Mouse (Mus musculus): ENCODE measurements around the gene Bag5. TPM values are rescaled to one million over a fixed set of nuclear protein-coding genes. Genes with fewer than 3 reads are reported as not detected.

Bag5 gene
- 34.8 and 36.2 TPM in 2 replicates for total RNA-seq (2021)
- long read RNA-seq, transcript Bag5-201 (2 exons, 2,139 nt) = major isoform, 56 of 72 reads
- long read RNA-seq, transcript Bag5-202 (2 exons, 1,852 nt) = minor isoform, 7 of 72 reads
- long read RNA-seq, partial matches to known transcripts = 0 of 72 reads
- long read RNA-seq, other reads (novel, unspliced or antisense) = 9 of 72 reads

DNA sequence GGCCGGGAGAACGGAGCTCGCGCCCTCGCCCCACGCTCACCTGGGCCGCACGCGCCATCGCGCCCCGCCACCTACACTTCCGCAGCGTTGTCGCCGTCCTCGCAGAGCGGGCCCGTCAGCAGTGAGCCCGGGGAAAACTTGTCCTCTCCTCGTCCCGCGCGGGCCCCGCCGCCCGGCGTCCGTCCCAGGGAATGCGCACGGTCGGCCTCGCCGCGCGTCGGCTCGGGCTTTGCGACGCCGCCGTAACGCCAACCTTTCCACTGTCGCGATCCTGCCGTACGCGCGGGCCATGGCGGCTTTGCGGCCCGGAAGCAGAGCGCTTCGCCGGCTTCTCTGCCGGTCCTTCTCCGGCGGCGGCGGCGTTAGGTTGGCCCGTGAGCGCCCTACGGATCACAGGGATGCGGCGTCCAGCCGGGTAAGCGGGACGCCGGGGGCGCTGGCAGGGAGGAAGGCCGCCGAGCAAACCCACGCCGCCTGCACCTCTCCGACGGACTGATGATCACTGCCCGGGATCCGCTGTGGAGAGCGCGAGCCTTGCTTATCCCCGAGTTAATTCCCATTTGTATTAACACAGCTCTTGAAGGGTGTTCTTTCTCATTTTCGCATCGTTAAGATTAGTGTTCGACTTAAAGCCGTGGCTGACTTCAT is at the start of gene Bag5, which contains the start of gene Apopt1:
Gene Bag5, minus strand, starts transcription at position 254 of the 648 bp plus-strand sequence.
Gene Apopt1, plus strand, starts transcription at position 258 of the 648 bp plus-strand sequence.
- peak; percentile 90 for DNase-seq

GRCm38 (mm10) chr12:111760306-111760908 is 47.4 kb upstream of the Bag5 start:
- no peak for DNase-seq

DNA sequence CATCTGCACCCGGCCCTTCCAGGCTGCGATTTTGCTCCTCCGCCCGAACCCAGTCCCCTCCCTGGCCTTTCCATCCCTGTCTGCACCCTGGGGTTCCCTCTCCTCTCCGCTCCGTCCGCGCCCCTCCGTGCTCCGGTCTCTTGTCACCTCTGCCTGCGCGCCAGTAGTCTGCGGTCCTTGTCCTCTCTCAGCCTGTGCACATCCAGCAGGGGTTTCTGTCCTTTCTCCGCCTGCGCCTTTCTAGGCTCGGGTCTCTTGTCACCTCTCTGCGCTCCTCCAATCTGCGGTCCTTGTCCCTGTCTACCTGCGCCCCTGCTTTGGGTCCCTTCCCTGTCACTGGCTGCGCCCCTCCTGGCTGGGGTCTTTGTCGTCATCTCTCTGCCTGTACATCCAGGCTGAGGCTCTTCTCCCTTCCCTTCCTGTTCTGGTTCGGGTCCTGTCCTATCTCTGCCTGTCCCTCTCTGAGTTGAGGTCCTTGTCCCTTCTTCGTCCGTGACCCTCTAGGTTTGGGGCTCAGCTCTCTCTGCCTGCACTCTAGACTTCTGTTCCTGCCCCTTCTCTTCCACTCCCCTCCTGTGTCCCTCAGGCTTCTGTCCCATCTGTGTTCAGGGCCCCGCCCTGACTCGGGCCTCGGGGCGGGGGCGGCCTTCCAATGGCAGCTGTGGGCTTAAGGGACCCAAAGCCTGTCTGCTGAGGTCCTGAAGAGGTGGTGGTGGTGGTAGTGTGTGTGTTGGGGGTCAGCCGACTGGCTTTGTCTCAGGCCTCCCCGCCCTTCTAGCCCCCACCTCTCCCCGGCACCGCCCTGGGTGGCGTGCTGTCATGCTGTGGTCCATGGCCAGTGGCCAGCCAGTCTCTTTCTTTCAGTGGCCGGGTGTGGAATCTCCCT is 46.4 kb upstream of the Bag5 start:
- peak; percentile 61 for DNase-seq

GRCm38 (mm10) chr12:111758381-111759175 is 45.5 kb upstream of the Bag5 start, which contains the start of gene Klc1:
Gene Klc1 (plus strand): TSS chr12:111758849.
- DNase-seq = peak; percentile 83

GRCm38 (mm10) chr12:111757561-111758325 is 44.7 kb upstream of the Bag5 start:
- DNase-seq = no peak

DNA sequence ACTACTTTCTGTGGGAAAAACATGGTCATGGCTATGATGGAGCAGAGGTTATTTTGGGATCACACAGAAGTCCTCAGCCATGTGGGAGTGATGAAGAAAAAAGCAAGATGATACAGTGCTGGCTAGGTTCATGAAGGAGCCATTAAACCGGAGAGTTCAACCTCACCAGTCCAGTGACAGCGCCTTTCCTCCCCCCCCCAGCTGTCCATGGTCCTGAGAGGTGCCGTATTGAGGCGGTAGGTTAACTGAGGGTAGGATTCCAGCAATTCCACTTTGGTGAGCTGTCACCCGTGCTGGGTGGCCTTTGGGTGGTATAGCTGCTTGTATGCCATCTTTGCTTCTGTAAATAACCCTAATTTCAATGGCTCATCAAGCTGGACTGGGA is 43.6 kb upstream of the Bag5 start:
- DNase-seq = no peak

DNA sequence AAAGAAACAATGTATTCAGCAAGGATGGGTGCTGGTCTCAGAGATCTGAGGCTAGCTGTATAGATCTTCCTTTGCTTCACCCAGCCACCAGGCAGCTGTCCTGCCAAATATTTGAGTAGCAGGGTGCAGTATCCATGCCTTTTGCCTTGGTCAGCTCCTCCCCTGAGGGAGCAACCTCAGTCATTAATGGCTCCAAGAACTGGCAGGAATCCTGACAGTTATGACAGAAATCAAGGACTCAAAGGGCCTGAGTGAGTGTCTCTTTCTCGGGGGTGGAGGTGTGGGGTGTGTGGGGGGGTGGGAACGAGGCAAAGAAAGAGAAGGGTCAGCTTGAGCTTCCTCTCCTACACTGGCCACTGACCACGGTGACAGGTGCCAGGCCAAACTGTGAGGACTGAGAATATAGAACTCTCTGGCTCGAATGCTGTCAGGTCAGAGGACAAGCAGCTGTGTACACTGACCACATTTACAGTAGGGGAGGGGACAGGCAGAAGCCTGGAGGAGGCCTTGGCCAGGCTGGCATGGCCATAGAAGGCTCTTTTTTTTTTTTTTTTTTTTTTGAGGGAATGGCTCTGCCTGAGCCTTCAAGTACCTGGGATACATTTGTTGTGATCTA is 43.1 kb upstream of the Bag5 start:
- DNase-seq = no peak

DNA sequence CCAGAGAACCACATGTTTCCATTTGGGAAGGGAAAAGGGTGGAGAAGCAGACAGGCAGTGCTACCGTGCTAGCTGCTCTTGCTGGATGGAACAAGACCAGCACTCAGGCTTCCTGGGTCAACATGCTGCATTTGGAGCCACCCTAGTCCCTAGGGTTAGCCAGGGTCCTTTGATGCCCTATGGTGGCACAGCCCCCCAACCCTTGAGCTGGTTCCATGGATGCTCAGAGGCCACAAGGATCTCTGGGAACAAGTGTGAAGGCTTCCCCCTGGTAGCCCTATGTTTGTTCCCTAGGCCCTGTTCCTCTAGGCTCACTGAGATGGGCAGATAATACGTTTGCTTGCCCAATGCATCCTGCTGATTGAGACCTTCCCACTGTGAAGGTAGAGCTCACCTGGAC is 42.2 kb upstream of the Bag5 start:
- DNase-seq = no peak

GRCm38 (mm10) chr12:111754710-111755109 is 41.7 kb upstream of the Bag5 start:
- DNase-seq = no peak

DNA sequence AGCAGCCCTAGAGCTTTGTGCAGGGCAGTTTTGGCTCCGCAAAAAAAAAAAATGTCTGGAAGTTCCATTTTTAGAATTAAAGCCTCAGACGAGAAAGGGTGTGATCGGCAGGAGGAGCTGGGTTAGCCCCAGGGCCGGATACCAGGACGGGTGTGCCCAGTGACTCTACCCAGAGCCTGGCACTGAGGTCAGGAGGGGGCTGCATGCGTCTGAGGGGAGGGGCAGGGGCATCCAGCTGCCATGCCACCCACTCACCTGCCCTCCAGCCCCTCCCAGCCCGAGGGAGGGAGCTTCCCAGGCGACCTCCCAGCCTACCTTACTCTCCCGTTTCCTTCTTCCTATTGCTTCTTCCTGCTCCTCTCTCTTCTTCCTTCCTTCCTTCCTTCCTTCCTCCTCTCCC is 40.3 kb upstream of the Bag5 start:
- DNase-seq = no peak

DNA sequence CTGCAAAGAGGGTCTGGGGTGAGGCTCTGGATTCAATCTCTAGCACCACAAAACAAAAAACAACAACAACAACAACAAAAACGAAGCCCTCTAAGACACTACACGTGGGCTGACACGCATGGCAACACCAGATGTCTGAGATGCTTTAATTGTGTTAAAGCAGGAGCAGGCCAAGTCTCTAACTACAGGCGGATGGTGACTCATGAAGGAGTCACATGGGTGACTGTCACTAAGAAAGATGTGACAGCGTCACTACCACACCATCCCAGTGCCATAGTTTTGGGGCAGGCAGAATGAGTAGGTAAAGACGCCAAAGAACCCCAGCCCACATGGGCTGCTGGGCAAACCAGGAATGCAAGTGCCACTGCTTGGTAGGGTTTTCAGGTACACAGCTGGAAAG is 39.4 kb upstream of the Bag5 start:
- peak; percentile 24 for DNase-seq

- no peak for DNase-seq
These were observed 37.7 kb upstream of the Bag5 start for GRCm38 (mm10) chr12:111750739-111751138.

GRCm38 (mm10) chr12:111747421-111747820 is 34.4 kb upstream of the Bag5 start:
- DNase-seq = no peak

DNA sequence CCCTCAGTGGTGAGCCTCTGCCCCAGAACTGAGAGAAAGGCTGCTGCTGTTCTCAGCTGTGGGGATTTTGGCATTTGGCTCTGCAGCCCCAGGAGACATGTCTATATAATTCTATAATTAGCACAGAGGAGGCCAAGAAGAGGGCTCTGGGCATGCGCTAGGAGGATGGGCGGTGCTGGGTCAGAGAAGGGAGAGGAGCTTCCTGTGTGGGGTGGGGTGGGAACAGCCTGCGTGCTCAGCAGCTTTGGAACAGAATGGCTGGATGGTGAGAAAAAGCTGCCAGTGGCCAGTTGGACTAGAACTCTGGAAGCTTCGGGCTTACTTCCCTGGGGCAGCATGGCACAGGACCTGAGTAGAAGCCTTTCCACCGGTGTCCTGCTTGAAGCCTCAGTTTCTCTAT is 33.0 kb upstream of the Bag5 start:
- peak; percentile 64 for DNase-seq

DNA sequence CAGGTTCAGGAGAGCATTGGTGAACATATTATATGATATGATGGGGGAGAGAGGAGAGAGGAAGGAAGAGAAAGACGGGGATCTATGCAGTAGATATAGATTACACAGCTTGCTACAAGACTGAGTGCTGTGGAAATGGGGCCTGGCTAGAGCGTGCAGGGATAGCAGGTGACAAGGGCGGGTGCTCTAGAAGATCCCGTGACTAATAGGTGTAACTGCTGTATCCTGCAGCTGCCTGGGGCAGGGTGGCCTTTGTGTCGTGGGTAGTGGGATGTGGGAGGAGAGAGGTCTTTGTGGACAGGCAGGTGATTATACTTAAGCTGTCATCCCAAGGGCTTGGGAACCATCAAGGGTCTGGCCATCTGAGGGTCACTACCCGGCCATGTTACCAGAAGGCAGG is 32.2 kb upstream of the Bag5 start:
- DNase-seq = no peak

DNA sequence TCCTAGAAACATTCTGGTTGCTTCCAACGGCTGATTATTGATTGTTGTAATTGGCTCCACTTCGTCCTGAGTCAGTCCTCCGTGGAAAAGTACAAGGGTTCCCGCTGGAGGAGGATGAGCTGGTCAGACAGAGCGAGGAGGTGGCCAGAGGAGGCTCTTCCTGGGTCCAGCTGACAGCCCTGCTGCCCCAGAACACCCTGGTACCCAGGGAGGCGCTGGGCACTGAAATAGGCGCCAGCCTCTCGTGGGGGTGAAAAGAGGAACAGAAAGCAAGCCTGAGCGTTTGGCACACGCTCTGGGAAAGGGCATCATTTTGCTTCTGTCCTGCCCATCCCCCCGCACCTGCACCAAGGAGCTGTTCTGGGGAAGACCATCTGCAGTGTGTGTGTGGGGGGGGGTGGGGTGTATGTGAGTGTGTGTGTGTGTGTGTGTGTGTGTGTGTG is 30.9 kb upstream of the Bag5 start:
- DNase-seq = no peak

GRCm38 (mm10) chr12:111743419-111743818 is 30.4 kb upstream of the Bag5 start:
- DNase-seq = no peak

GRCm38 (mm10) chr12:111741338-111741737 is 28.3 kb upstream of the Bag5 start:
- DNase-seq = no peak

DNA sequence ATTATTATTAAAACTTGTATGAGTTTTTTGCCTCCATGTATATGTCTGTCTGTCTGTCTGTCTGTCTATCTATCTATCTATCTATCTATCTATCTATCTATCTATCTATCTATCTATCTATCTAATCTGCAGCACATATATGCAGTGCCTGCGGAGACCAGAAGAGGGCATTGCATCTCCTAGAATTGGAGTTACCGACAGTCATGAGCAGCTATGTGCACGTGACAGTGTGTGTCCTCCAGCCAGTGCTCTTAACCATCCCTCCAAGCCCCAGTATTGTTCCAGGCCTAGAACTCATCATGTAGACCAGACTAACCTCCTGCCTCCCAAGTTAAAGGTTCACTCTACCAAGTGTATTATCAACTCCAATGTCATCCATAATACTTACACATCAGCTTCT is 25.7 kb upstream of the Bag5 start:
- DNase-seq = peak; percentile 73

GRCm38 (mm10) chr12:111737370-111737769 is 24.3 kb upstream of the Bag5 start:
- no peak for DNase-seq
